Mouse (Mus musculus) hindlimb bud, embryonic 11.5 days (tissue): ENCODE data around the gene Ptpdc1.

Experiments
- DNase-seq: peaks from one replicate; pipeline ENCODE4 v3.0.0-alpha.2; 2012; ENCODE audit warnings: low read depth, low spot score; ENCODE audit errors: extremely low spot score

Gene Ptpdc1

GRCm38 (mm10) chr13:48552181-48553090 is 73.0 kb downstream of the Ptpdc1 start:
- no peak for DNase-seq

- DNase-seq: no peak
Observed at GRCm38 (mm10) chr13:48548296-48548695, 77.2 kb downstream of the Ptpdc1 start.

GRCm38 (mm10) chr13:48547623-48548022 is 77.8 kb downstream of the Ptpdc1 start:
- DNase-seq: no peak

GRCm38 (mm10) chr13:48546330-48546917 is 79.0 kb downstream of the Ptpdc1 start:
- DNase-seq: peak; percentile 89

GRCm38 (mm10) chr13:48545476-48546281 is 79.8 kb downstream of the Ptpdc1 start:
- peak; percentile 95 for DNase-seq

- DNase-seq: no peak
Observed at GRCm38 (mm10) chr13:48544867-48545266, 80.6 kb downstream of the Ptpdc1 start.

GRCm38 (mm10) chr13:48544391-48544790 is 81.1 kb downstream of the Ptpdc1 start:
- no peak for DNase-seq

- no peak for DNase-seq
Observed at GRCm38 (mm10) chr13:48540488-48540887, 85.0 kb downstream of the Ptpdc1 start.

- no peak for DNase-seq
Observed at GRCm38 (mm10) chr13:48533441-48533840, 92.0 kb downstream of the Ptpdc1 start.

GRCm38 (mm10) chr13:48531448-48531847 is 94.0 kb downstream of the Ptpdc1 start:
- DNase-seq: no peak

- DNase-seq: no peak
Observed at GRCm38 (mm10) chr13:48530685-48531084, 94.8 kb downstream of the Ptpdc1 start.

GRCm38 (mm10) chr13:48529028-48529427 is 96.4 kb downstream of the Ptpdc1 start:
- DNase-seq: no peak

GRCm38 (mm10) chr13:48528123-48528871 is 97.2 kb downstream of the Ptpdc1 start:
- DNase-seq: peak; percentile 84
